Mouse (Mus musculus) kidney, postnatal 36 days (tissue): Measurements from ENCODE around the gene Dhrs2.
A peak's percentile ranks its signal among the peaks of the same experiment; 100 is the strongest.

Source experiments
- DNase-seq, 2 experiments: peaks; one replicate each; pipeline ENCODE4 v3.0.0; 2021 to 2022; ENCODE audit warnings: mixed read lengths in 2 of 2

Dhrs2 gene

DNA sequence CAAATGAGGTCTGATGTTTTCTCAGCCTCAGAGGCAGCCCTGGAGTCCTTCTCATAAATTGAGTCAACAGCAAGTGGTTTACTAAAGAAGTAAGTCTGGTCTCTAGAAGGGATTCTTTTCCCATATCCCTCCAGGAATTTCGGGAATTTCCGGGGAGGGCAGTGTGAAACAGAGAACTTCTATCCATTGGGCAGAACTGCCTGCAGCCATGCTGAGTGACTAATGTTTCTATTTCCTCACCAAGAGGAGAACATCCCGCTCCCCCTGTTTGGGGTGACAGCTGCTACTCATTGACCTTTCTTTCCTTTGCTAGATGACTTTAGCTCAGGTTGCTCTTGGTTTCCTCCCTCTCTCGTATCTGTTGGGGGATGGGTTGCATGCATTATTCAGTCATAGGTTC is 31.8 kb downstream of the Dhrs2 start:
- DNase-seq: peak in 1 of 2 experiments; percentile 6

DNA sequence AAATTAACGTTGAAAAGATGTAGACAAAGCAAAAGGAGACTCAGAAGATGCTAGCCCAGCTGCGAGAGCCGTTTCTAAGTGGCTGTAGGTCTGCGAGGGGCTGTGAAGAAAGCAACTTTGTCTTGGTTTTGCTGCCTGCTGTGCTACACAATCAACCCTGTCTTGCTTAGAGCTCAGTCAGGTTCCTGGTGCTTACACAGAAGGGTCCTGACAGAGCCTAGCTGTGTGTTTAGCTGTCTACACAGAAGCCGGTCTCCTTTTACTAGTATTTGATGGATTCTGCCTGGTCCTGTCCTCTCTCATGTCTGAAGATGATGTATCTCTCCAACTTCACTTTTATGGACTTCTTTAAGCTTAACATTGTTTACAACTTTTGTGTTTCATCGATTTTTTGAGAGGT is 33.6 kb downstream of the Dhrs2 start:
- no peak for DNase-seq

DNA sequence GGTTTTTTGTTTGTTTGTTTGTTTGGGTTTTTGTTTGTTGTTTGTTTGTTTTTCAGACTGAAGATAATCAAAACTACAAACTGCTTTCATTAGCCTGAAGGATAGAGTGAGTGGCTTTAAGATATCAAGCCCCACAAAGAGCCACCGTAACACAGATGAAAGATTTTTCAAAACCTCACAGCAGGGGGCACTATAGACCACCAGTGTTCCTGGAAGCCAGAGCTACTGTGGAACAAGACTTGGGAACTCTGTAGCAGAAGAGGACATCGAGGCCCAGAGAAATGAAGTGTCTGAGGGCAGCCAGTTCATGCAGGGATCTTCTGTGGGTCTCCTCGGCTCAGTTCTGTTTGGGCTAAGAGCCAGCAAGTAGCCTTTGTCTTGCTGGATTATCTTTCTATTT is 49.4 kb downstream of the Dhrs2 start:
- peak; percentile 46 to 72 for DNase-seq

DNA sequence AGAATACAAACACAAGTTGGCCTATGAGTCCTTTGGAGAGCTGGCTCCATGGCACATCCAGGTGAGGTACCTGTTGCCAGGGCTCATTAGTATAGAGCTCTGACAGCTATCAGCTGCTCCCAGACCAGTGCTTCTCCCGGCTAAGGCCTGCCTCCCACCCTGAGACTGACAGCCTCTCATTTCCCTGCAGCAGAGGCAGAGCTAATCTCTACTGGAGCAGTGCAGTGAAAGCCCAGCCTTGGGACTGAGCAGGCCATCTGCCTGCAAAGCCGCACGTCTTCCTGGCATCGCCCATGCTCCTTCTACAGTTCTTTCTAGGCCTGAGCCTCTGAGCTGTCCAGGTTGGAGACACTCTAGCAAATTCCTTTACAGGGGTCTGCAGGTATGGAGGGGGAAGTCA is 51.2 kb downstream of the Dhrs2 start:
- no peak for DNase-seq

DNA sequence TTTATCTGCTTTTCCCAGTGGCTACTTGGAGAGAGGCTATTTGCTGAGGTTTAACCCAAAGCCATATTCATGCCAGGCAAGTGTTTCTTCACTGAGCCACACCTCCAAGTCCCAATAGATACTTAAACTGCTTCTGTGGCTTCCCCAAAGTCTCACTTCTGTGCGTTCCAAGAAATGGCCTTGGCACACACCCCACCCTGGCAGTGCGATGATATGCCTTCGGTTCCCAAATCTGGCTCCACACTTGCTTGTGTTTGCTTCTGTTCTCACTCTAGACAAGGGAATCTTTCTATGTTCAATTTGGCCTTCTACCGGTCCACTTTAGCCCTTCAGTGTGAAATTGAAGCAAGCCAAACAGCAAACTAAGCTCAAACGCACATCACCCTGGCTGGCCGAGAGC is 53.0 kb downstream of the Dhrs2 start:
- DNase-seq: no peak

DNA sequence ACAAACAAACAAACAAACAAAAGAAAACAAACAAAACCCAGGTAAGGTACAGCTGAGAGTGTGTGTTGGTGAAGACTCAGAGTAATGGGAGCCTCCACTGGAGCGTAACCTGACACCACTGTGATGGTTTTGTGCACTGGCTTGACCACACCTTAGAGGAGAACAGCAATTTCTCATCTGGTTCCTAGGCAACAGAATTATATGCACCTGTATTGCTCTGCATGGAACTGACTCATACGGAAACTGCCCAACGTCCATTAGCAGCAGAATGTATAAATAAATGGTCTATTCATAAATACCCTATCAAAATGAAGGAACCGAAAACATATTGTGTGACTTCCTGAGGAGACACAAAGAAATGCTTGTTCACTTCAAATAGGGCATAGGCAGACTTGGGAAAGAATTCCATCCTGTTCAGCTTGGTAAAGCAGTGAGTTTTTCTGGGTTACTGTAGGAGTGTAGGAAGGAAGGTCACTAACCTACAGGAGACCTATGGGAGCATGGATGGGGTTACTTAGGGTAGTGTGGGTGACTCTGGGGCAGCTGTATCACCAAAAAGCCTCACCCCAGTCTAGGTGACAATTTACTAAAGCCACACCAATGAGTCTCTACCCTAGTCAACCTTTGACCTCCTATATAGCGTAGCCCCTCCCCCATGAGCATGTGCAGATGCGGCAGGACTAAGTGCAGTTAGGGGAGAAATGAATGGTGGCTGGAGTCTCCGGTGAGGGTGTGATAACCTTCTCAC is 57.7 kb downstream of the Dhrs2 start:
- no peak for DNase-seq
